Mouse (Mus musculus) frontal cortex, postnatal 14 days (tissue): ENCODE results near the gene Rps6ka4.
A peak's percentile ranks its signal among the peaks of the same experiment; 100 is the strongest.

Experiments
- DNase-seq, 2 experiments: peaks; one replicate each; pipeline ENCODE4 v3.0.0; 2022; ENCODE audit warnings: low spot score in 2 of 2

The Rps6ka4 gene

GRCm38 (mm10) chr19:6840475-6841291, at the start of gene Rps6ka4:
Gene Rps6ka4 (minus strand): TSS chr19:6840636.
- peak in 1 of 2 experiments; percentile 46 for DNase-seq

GRCm38 (mm10) chr19:6877965-6878364, 37.5 kb upstream of the Rps6ka4 start:
- DNase-seq, result no peak

- DNase-seq, result no peak
These were observed 36.4 kb upstream of the Rps6ka4 start for GRCm38 (mm10) chr19:6876799-6877198.

GRCm38 (mm10) chr19:6875834-6876233, 35.4 kb upstream of the Rps6ka4 start:
- DNase-seq, result no peak

- no peak for DNase-seq
These were observed 33.8 kb upstream of the Rps6ka4 start for GRCm38 (mm10) chr19:6874257-6874656.

- DNase-seq, result no peak
These were observed 32.3 kb upstream of the Rps6ka4 start for GRCm38 (mm10) chr19:6872701-6873100.

GRCm38 (mm10) chr19:6871574-6872271, 31.3 kb upstream of the Rps6ka4 start:
- no peak for DNase-seq

GRCm38 (mm10) chr19:6869355-6869754, 28.9 kb upstream of the Rps6ka4 start:
- DNase-seq, result no peak

- no peak for DNase-seq
These were observed 21.0 kb upstream of the Rps6ka4 start for GRCm38 (mm10) chr19:6861451-6861850.

- DNase-seq, result no peak
These were observed 20.3 kb upstream of the Rps6ka4 start for GRCm38 (mm10) chr19:6860706-6861105.

- no peak for DNase-seq
These were observed 19.5 kb upstream of the Rps6ka4 start for GRCm38 (mm10) chr19:6859971-6860370.

- no peak for DNase-seq
These were observed 18.7 kb upstream of the Rps6ka4 start for GRCm38 (mm10) chr19:6859032-6859651.

GRCm38 (mm10) chr19:6858031-6858430, 17.6 kb upstream of the Rps6ka4 start, which contains the start of gene Ccdc88b:
Gene Ccdc88b (minus strand): TSS chr19:6858211.
- no peak for DNase-seq

- DNase-seq, result no peak
These were observed 17.1 kb upstream of the Rps6ka4 start for GRCm38 (mm10) chr19:6857391-6858005.

GRCm38 (mm10) chr19:6857003-6857360, 16.5 kb upstream of the Rps6ka4 start:
- no peak for DNase-seq

GRCm38 (mm10) chr19:6856281-6857002, 16.0 kb upstream of the Rps6ka4 start:
- peak in 1 of 2 experiments; percentile 53 for DNase-seq

- DNase-seq, result no peak
These were observed 15.0 kb upstream of the Rps6ka4 start for GRCm38 (mm10) chr19:6855225-6856031.

- no peak for DNase-seq
These were observed 14.2 kb upstream of the Rps6ka4 start for GRCm38 (mm10) chr19:6854658-6855057.

- no peak for DNase-seq
These were observed 13.5 kb upstream of the Rps6ka4 start for GRCm38 (mm10) chr19:6853903-6854302.
